8 mouse cellular contexts compared by ENCODE assay signal in the genomic region with DNA sequence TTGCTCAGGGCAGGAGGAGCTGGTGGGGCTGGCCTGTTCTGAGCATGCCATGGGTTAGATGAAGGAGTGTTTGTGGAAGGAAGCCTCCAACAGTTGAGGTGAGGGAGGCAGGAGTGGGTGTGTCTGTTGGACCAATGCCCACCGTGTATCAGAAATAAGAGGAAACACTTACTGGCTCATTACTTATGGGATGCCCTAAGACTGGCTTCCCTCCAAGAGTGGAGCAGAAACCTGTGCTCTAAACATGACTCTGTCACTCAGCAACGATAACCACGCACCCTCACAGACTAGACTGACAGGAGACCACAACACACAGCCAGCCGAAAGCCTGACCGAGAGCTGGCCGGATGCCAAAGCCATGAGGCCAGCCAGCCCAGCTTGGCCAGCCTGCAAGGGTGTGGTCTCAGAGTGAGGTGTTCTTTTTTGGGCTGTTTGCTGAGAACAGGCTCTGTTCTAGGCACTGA. TPM values are rescaled to one million over a fixed set of nuclear protein-coding genes. Genes with fewer than 3 reads are reported as not detected.
DNase-seq lines count a peak whose midpoint lies in the region; ATAC-seq and TF ChIP-seq lines count a peak whose summit lies in the region.

No protein-coding gene starts in this region.

- peak; percentile 66 for DNase-seq in G1E (ENCODE audit: low spot score)
- peak; percentile 68 for DNase-seq in heart, postnatal 36 days
- peak; percentile 81 to 89 for DNase-seq in spleen, postnatal 10 days (ENCODE audit: low spot score in 2 of 2)
- no peak for DNase-seq in thymus, postnatal 10 days (ENCODE audit: low spot score in 2 of 2)

- H3K4me1 ChIP-seq in forebrain, embryonic 16.5 days (replicated peaks; ENCODE audit: control insufficient read depth, insufficient read depth, low read length): peaks cover 6% of the 10 kb centered on the region; the same call in 1 of the 2 replicates
- no peaks in the 10 kb centered on the region for H3K4me1 ChIP-seq in forebrain, embryonic 12.5 days
- H3K4me1 ChIP-seq in G1E (ENCODE audit: insufficient read depth, low read depth, low read length): peaks cover 38% of the 10 kb centered on the region
- peaks cover 15% of the 10 kb centered on the region for H3K4me1 ChIP-seq in embryonic facial prominence, embryonic 13.5 days
- H3K4me1 ChIP-seq in liver, embryonic 15.5 days (replicated peaks): peaks cover 46% of the 10 kb centered on the region

- no peak for TF ChIP-seq CTCF in G1E (IDR thresholded peaks at IDR 0.05; ENCODE audit: low read depth, low read length)

- no peak overlapping the region for H3K9ac ChIP-seq in forebrain, embryonic 16.5 days (replicated peaks; ENCODE audit: low read depth, low read length)
- H3K9ac ChIP-seq in forebrain, embryonic 12.5 days: no peak overlapping the region
- no peak overlapping the region for H3K9ac ChIP-seq in embryonic facial prominence, embryonic 13.5 days
- peak overlapping the region; percentile 59 for H3K9ac ChIP-seq in liver, embryonic 15.5 days

- peak; percentile 61; the same call in 1 of the 2 replicates for ATAC-seq in forebrain, embryonic 16.5 days
- ATAC-seq in forebrain, embryonic 12.5 days (ENCODE audit: low FRiP score): no peak
- ATAC-seq in G1E (ENCODE audit: extremely low read depth, insufficient number of reproducible peaks, low FRiP score, poor library complexity, severe bottlenecking): peak; percentile 17; the same call in 1 of the 2 replicates
- peak; percentile 73; the same call in 1 of the 2 replicates for ATAC-seq in embryonic facial prominence, embryonic 13.5 days (ENCODE audit: insufficient number of reproducible peaks, insufficient read depth, low FRiP score, low TSS enrichment, low read depth)
- peak; percentile 79 for ATAC-seq in liver, embryonic 15.5 days (ENCODE audit: insufficient read depth)

- H3K27ac ChIP-seq in forebrain, embryonic 16.5 days (ENCODE audit: low read length): no peak overlapping the region
- no peak overlapping the region for H3K27ac ChIP-seq in forebrain, embryonic 12.5 days
- peak overlapping the region; percentile 66 for H3K27ac ChIP-seq in embryonic facial prominence, embryonic 13.5 days
- peak overlapping the region; percentile 91 for H3K27ac ChIP-seq in liver, embryonic 15.5 days (replicated peaks)

- no peak overlapping the region for H3K4me2 ChIP-seq in forebrain, embryonic 16.5 days (ENCODE audit: low read length)
- H3K4me2 ChIP-seq in forebrain, embryonic 12.5 days: no peak overlapping the region
- no peak overlapping the region for H3K4me2 ChIP-seq in embryonic facial prominence, embryonic 13.5 days
- peak overlapping the region; percentile 58 for H3K4me2 ChIP-seq in liver, embryonic 15.5 days

- no peaks in the 10 kb centered on the region for H3K9me3 ChIP-seq in forebrain, embryonic 16.5 days (ENCODE audit: control insufficient read depth, low read length)
- no peaks in the 10 kb centered on the region for H3K9me3 ChIP-seq in forebrain, embryonic 12.5 days
- no peaks in the 10 kb centered on the region for H3K9me3 ChIP-seq in G1E (replicated peaks)
- no peaks in the 10 kb centered on the region for H3K9me3 ChIP-seq in embryonic facial prominence, embryonic 13.5 days
- H3K9me3 ChIP-seq in liver, embryonic 15.5 days (replicated peaks): no peaks in the 10 kb centered on the region

- H3K36me3 ChIP-seq in forebrain, embryonic 16.5 days (ENCODE audit: control insufficient read depth, insufficient read depth): no peaks in the 10 kb centered on the region
- no peaks in the 10 kb centered on the region for H3K36me3 ChIP-seq in forebrain, embryonic 12.5 days (replicated peaks)
- no peaks in the 10 kb centered on the region for H3K36me3 ChIP-seq in G1E (replicated peaks)
- H3K36me3 ChIP-seq in embryonic facial prominence, embryonic 13.5 days: no peaks in the 10 kb centered on the region
- H3K36me3 ChIP-seq in liver, embryonic 15.5 days (replicated peaks): no peaks in the 10 kb centered on the region

- no peak overlapping the region for H3K4me3 ChIP-seq in forebrain, embryonic 16.5 days (replicated peaks; ENCODE audit: low read length)
- H3K4me3 ChIP-seq in forebrain, embryonic 12.5 days (replicated peaks): no peak overlapping the region
- no peak overlapping the region for H3K4me3 ChIP-seq in G1E (ENCODE audit: low read depth, low read length)
- H3K4me3 ChIP-seq in embryonic facial prominence, embryonic 13.5 days: no peak overlapping the region
- H3K4me3 ChIP-seq in liver, embryonic 15.5 days (replicated peaks): 0 out of 2 replicates have a peak overlapping the region, but pooled peaks have one; percentile 3

- H3K27me3 ChIP-seq in forebrain, embryonic 16.5 days (replicated peaks; ENCODE audit: control insufficient read depth, insufficient read depth, low read length): no peaks in the 10 kb centered on the region
- peaks cover 11% of the 10 kb centered on the region; the same call in 1 of the 2 replicates for H3K27me3 ChIP-seq in forebrain, embryonic 12.5 days
- peaks cover 15% of the 10 kb centered on the region for H3K27me3 ChIP-seq in G1E (ENCODE audit: insufficient read depth, low read length)
- H3K27me3 ChIP-seq in embryonic facial prominence, embryonic 13.5 days: no peaks in the 10 kb centered on the region
- peaks cover 14% of the 10 kb centered on the region; the same call in 1 of the 2 replicates for H3K27me3 ChIP-seq in liver, embryonic 15.5 days

- 25% methylated on average over 6 of the region's 6 CpGs for WGBS in forebrain, embryonic 16.5 days
- 65% methylated on average over 6 of the region's 6 CpGs for whole genome bisulfite sequencing in forebrain, embryonic 12.5 days
- 47% methylated on average over 6 of the region's 6 CpGs for WGBS in embryonic facial prominence, embryonic 13.5 days
- WGBS in liver, embryonic 15.5 days (ENCODE audit: insufficient replicate concordance): 6% methylated on average over 6 of the region's 6 CpGs

- intact Hi-C loops in heart, postnatal 36 days (cut with DNase I): loop anchor here (1.0 to 2.0 kb wide), 2 partner anchors 38 to 71 kb away; no protein-coding TSS in a partner anchor

RNA-seq across cellular contexts. Expression of a gene that starts 28.0 kb away (rescaled TPM):
- polyA plus RNA-seq in forebrain, embryonic 16.5 days (2015; fragmentation: Nextera tagmentation; extraction: Ambion mirVana): 0.92 and 1.6 TPM in 2 replicates
- 0.52 and 0.87 TPM in 2 replicates for polyA plus RNA-seq in forebrain, embryonic 12.5 days (2016; fragmentation: Nextera tagmentation; extraction: Ambion mirVana)
- total RNA-seq in G1E (2014; fragmentation: Nextera tagmentation) (not detected in 2 replicates), G1E (2017) (0.23 and 0.33 TPM in 2 replicates)
- polyA plus RNA-seq in G1E (2012): not detected in 2 replicates
- polyA plus RNA-seq in embryonic facial prominence, embryonic 13.5 days (2015; fragmentation: Nextera tagmentation; extraction: Ambion mirVana): 12.1 and 13.4 TPM in 2 replicates
- not detected for total RNA-seq in heart, postnatal 36 days (2021)
- 2.0 and 2.9 TPM in 2 replicates for polyA plus RNA-seq in liver, embryonic 15.5 days (2015; fragmentation: Nextera tagmentation; extraction: Ambion mirVana)

Comparison
In these comparisons a context has a peak if more than half of its experiments do, and no peak if none do; other contexts are left out.
1. H3K27ac ChIP-seq: peak in embryonic facial prominence, embryonic 13.5 days (single experiment) and liver, embryonic 15.5 days (single experiment); none in forebrain, embryonic 16.5 days (single experiment) and forebrain, embryonic 12.5 days (single experiment).
2. DNase-seq: peak in G1E (single experiment), heart, postnatal 36 days (2 of 2) and spleen, postnatal 10 days (2 of 2); none in thymus, postnatal 10 days (0 of 2).